Mouse (Mus musculus) thymus, postnatal 10 days (tissue): Measurements from ENCODE around the gene 4933436I01Rik.

Experiments
- DNase-seq, 2 experiments: peaks; one replicate each; pipeline ENCODE4 v3.0.0; 2021; ENCODE audit warnings: low spot score in 2 of 2

Gene 4933436I01Rik

GRCm38 (mm10) chrX:67921350-67921749 lies at the start of gene 4933436I01Rik:
Gene 4933436I01Rik (minus strand): TSS chrX:67921450.
- no peak for DNase-seq

GRCm38 (mm10) chrX:67924769-67925470 lies 3.7 kb upstream of the 4933436I01Rik start:
- no peak for DNase-seq

DNA sequence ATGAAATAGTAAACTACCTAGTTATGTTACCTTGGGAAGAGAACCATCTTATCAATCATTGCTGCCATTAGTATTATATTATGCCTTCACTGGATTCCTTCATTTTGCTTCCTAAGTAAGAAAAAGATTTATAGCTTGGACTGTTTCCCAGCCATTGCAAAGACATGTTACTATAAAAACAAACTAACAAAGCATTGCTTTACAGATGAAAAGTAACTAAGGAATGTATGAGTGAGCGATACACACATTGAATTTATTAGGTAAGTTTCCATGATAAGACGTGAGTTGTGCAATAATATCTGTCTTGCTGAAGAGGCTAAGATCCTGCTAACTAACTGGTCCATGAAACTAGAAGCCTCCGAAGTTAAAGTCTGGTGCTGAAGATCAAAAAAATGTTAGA lies 37.8 kb downstream of the 4933436I01Rik start:
- DNase-seq = no peak
